Mouse (Mus musculus) CD8-positive naive resting alpha-beta T cell, adult 2 months (primary cell): ENCODE results near the gene Lgals4.
A peak's percentile ranks its signal among the peaks of the same experiment; 100 is the strongest.

Experiments used
- DNase-seq, 2 experiments: peaks; one replicate each; pipeline ENCODE4 v3.0.0; 2022; ENCODE audit warnings: low read depth in 2 of 2, low spot score in 2 of 2

Gene Lgals4

DNA sequence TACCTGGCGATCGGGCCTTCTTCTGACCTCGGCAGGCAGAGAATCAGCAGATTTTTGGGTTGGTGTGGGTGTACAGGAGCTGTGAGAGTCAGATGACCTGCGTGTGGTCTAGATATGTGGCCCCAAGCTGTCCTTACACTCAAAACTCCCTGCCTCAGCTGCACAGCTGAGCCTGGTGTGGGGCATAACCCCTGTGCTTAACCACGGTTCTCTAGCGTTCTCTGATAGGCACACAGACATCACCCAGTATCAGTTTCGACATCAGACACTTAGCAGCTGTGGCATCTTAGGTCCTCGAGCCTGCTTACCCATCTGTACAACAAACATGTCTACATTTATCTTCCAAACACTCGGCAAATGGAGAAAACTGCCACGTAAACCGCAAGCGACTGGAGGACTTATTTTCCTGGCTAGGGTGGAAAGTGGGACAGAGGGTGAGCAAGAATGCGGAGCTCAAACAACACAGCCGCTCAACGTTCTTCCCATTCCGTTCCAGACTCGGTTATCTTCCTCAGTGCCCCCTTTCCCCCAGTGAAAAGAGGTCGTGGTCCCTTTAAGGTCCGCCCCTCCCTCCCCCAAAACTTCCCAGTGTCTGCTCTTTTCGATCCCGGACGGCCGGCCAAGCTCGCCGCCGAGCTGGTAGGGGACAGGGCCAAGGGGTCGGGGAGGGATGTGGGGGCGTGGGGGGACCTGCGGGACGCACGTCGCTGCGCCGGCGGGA, 25.3 kb upstream of the Lgals4 start, which contains the start of gene Hnrnpl:
Gene Hnrnpl, plus strand, starts transcription at position 321 of the 721 bp plus-strand sequence.
- no peak for DNase-seq

DNA sequence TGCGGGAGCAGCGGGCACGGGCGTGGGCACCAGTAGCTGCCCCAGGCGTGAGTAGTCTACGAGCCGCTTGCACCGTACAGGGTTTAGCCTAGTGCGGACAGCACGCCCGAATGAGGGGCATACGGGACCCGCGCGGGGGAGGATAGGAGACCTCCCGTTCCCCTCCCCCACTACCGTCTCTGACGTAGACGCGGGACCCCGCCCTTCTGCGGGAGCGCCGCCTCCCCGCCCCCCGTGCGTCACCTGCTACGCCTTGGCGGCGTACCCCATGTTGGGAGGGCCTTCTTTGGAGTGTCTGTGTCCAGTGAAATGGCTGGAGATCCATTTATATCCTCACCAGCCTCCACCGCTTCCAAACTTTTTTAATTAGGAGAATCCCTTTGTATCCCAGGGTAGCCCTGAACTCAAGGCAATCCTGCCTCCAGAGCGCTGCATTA, 24.7 kb upstream of the Lgals4 start:
- peak; percentile 88 to 94 for DNase-seq

GRCm38 (mm10) chr7:28809401-28810089, 24.1 kb upstream of the Lgals4 start:
- peak; percentile 40 to 42 for DNase-seq

DNA sequence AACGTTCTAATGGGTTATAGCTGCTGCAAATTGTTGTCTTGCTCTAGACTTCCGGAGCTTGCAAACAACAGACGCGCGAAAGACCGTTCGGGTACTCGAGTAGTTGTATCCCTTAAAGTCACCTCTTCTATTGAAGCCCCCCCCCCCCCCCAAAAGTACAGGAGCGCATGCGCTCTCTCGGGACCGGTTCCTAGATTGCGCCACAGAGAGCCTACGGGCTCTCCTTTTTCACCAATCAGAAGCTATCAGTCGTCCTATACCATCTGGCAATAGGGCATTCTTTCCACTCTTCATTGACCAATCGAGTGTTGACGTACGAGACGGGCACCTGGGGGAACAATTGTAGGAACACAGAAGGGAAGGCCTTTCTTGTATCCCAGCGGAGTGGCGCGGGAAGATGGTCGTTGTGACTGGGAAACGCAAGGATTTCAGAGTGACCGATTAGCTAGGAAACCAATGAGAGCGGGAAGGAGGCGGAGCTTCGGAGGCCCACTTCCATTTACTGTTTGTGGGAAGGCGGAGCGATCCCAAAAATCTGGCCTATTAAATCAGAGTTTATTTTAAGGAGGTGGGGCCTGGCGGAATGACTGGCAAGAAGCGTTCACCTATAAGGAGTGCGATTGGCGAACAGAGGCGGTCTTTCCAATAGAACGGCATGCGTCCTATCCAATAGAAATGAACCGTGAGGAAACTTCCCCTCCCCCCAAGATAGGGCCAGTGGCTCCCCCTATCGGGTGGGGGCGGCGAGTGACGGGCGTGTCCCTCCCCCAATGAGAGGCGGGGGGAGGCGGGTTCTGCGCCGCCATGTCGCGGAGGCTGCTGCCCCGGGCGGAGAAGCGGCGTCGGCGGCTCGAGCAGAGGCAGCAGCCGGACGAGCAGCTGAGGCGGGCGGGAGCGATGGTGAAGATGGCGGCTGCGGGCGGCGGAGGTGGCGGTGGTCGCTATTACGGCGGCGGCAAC, 23.3 kb upstream of the Lgals4 start:
- DNase-seq: peak; percentile 100

- DNase-seq: peak; percentile 88 to 90
Measured at GRCm38 (mm10) chr7:28811228-28811627, 22.4 kb upstream of the Lgals4 start.

DNA sequence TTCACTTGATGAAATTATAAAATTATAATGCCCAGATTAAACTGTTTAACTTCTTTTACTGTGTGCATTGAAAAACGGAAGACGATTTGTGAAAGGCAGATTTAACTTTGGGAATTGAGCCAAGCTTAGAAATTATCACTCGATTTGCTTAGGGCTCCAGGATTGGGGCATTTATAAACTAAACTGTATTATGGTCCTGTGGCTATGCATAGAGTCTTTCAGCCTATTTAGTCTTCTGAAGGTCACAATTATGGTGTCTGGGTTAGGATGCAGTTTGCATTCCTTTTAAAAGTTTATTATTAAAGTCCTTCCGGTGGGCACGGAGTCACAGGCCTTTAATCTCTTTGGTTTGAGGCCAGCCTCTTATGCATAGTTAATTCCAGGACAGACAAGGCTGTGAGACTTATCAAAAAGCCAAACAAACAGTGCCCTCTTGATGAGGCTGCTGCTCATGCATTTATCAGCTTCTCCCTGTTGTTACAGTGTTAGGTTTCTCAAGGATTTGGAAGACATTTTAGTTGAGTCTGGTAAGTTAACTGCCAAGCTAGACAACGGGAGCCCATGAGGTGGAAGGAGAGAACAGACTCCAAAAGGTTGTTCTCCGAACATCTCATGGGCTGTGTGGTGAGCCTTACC, 21.9 kb upstream of the Lgals4 start:
- DNase-seq: no peak

DNA sequence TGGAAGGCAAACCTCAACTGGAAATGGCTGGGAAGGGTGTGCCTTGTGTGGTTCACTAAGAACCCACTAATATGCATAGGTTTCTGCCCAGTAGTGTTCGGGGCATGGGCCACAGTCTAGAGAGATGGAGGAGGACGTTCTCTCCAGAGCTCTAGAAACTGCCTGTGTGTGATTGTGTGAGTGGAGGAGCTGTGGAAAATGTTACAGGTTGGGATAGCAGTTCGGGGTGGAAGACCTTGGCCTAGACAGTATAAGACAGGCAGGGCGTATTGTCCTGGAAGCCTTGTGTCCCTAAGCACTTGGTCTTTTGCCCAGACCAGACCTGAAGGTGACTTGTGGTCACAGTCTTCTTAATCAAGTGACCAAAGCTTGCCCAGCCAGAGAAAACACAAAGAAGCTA, 21.2 kb upstream of the Lgals4 start:
- no peak for DNase-seq

- DNase-seq: no peak
Measured at GRCm38 (mm10) chr7:28812949-28813348, 20.7 kb upstream of the Lgals4 start.

DNA sequence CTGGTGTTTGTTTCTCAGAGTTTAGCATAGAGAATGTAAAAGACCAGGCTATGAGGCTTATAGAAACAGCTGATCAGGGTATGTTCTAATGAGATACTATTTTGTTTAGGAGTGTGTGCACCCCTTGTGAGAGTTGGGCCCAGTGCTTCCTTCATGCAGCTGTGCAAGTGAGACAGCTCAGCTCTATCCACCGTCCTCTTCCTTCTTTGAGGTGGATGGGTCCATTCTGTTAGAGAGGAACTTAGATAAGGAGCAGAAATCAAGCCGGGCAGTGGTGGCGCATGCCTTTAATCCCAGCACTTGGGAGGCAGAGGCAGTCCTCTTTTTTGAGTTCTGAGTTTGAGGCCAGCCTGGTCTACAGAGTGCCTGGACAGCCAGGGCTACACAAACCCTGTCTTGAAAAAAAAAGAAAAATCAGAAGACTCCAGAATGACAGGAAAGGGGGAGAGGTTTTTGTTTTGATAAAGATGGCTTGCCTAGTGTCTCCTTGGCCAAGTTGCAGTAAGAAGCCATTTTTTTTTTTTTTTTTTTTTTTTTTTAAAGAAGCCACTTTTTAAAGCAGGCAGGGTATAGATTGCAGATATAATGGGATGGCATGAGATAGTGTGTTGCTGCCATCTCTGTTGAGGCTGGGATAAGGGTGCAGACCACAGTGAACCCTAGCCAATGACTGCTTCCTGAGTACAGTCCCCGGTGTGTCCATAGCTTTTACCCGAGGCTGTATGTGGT, 19.2 kb upstream of the Lgals4 start:
- no peak for DNase-seq

GRCm38 (mm10) chr7:28815230-28815629, 18.4 kb upstream of the Lgals4 start:
- no peak for DNase-seq

- no peak for DNase-seq
Measured at GRCm38 (mm10) chr7:28816201-28816600, 17.5 kb upstream of the Lgals4 start.

GRCm38 (mm10) chr7:28816920-28817319, 16.7 kb upstream of the Lgals4 start:
- DNase-seq: no peak

GRCm38 (mm10) chr7:28817524-28817923, 16.1 kb upstream of the Lgals4 start:
- no peak for DNase-seq

DNA sequence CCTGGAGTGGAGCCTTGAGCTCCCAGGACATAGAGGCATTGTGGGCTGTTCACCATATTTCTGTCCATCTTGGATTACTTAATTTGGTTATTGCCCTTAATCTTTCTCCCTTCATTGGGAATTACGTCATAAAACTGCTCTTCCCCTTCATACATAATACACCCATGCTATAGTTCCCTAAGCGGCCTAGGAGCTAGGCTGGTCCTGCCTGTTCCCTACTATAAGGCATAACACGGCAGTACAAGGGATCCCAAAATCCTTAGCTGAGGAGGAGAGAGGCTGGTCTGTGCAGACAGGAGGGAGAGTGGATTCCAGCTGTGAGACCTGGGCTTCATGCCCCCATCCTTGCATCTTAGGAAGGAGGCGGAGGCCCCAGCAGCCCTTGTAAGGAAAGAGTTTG, 15.7 kb upstream of the Lgals4 start:
- DNase-seq: no peak

DNA sequence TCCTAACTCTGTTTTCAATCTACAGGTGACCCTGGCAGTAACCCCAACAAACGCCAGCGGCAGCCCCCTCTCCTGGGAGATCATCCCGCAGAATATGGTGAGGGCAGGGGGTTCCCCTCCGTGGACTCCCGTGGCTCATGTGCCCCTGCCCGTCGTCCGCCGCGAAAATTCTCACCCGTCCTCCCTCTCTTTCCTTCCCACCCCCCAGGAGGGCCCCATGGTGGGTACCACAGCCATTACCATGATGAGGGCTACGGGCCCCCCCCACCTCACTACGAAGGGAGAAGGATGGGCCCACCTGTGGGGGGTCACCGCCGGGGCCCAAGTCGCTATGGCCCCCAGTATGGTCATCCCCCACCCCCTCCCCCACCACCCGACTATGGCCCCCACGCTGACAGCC, 15.2 kb upstream of the Lgals4 start:
- DNase-seq: no peak

DNA sequence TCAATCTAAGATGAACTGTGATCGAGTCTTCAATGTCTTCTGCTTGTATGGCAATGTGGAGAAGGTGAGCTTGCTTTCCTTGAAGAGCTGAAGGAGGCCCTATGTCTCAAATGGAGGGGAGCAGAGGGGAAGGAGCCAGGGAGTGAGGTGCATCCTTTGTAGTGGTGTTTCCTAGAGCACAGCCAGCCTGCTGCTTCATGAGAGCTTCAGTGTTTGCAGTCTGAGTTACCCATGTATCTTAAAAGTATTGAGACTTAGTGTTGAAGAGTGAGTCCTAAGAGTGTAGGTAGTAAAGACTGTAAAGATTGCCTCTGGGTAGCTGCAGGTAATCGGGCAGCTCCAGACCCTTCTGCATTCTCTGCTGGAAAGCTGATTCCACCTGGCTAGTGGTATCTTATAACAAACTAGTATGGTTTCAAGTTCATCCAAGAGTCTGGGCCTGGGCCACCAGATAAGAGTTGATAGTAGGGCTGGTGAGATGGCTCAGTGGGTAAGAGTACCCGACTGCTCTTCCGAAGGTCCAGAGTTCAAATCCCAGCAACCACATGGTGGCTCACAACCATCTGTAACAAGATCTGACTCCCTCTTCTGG, 14.7 kb upstream of the Lgals4 start:
- no peak for DNase-seq

DNA sequence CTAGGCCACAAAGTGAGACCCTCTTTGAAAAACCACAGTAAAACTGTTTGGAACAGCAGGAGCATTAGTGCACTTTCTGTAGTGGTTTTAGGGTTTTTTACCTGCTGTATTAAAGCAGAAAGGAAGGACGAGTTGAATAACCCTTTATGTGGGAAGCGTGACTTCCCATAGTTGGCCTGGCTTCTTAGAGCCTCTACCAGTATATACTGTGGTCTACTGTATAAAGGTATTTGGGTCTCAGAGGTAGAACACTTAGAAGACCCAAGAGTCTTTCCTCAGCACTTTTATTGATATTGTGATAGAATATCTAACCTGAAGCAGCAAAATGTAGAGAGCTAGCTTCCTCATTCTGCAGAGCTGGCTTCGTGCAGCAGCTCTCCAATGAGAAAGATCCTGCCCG, 14.1 kb upstream of the Lgals4 start:
- no peak for DNase-seq

- no peak for DNase-seq
Measured at GRCm38 (mm10) chr7:28820358-28821260, 13.0 kb upstream of the Lgals4 start.

DNA sequence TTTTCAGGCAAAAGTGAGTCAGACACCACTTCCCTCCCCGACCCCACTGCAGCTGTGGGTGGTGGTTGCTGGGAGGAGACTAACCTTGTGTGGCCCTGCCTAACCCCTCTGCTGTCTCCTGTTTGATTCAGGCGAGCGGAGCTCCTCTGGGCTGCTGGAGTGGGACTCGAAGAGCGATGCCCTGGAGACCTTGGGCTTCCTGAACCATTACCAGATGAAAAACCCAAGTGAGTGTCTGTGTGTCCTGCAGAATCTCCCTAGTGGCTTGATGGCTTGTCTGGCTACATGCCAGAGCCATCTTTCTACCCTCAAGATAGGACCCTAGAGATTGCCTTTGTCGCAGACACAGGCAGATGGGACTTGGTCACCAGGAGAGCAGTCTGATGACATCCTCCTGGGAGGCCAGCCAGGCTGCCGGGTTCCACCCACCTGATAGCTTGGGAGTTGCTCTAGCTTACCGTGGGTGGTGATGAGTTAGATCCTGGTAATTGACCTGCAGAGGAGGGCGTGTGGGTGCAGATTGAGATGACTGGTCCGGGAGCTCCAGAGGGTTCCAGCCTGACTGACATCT, 12.3 kb upstream of the Lgals4 start:
- peak in 1 of 2 experiments; percentile 51 for DNase-seq
